Mouse (Mus musculus): Measurements from ENCODE around the gene Ube2j1. TPM values are rescaled to one million over a fixed set of nuclear protein-coding genes. Genes with fewer than 3 reads are reported as not detected.

Ube2j1 gene
- polyA plus RNA-seq, 1 experiment from 2014 or later: 61.6 TPM

Other genes starting within 250 kb of the Ube2j1 start
- 129 and 139 TPM in 2 replicates for gene Lyrm2, start 231.2 kb upstream of the Ube2j1 start, polyA plus RNA-seq (2014; fragmentation: Nextera tagmentation; extraction: Ambion mirVana)
- 25.4 and 31.3 TPM in 2 replicates for gene Ankrd6, start 80.6 kb upstream of the Ube2j1 start, polyA plus RNA-seq (2014; fragmentation: Nextera tagmentation; extraction: Ambion mirVana)
- gene Rragd, start 48.4 kb upstream of the Ube2j1 start, polyA plus RNA-seq (2014; fragmentation: Nextera tagmentation; extraction: Ambion mirVana): 29.1 and 34.4 TPM in 2 replicates
- gene Gabrr2, start 31.6 kb downstream of the Ube2j1 start, polyA plus RNA-seq (2014; fragmentation: Nextera tagmentation; extraction: Ambion mirVana): 0.35 and 0.74 TPM in 2 replicates
- 0.78 and 0.80 TPM in 2 replicates for gene Gabrr1, start 101.1 kb downstream of the Ube2j1 start, polyA plus RNA-seq (2014; fragmentation: Nextera tagmentation; extraction: Ambion mirVana)
- gene Pm20d2, start 158.3 kb downstream of the Ube2j1 start, polyA plus RNA-seq (2014; fragmentation: Nextera tagmentation; extraction: Ambion mirVana): 1.9 and 2.3 TPM in 2 replicates
- 54.4 and 63.4 TPM in 2 replicates for gene Srsf12, start 177.6 kb downstream of the Ube2j1 start, polyA plus RNA-seq (2014; fragmentation: Nextera tagmentation; extraction: Ambion mirVana)